Mouse (Mus musculus): Measurements from ENCODE around the gene Mavs. TPM values are rescaled to one million over a fixed set of nuclear protein-coding genes. Genes with fewer than 3 reads are reported as not detected.
A peak's percentile ranks its signal among the peaks of the same experiment; 100 is the strongest.

Gene Mavs
- total RNA-seq (2021), result 1 to 10 TPM; 6.5 to 6.8 TPM

DNA sequence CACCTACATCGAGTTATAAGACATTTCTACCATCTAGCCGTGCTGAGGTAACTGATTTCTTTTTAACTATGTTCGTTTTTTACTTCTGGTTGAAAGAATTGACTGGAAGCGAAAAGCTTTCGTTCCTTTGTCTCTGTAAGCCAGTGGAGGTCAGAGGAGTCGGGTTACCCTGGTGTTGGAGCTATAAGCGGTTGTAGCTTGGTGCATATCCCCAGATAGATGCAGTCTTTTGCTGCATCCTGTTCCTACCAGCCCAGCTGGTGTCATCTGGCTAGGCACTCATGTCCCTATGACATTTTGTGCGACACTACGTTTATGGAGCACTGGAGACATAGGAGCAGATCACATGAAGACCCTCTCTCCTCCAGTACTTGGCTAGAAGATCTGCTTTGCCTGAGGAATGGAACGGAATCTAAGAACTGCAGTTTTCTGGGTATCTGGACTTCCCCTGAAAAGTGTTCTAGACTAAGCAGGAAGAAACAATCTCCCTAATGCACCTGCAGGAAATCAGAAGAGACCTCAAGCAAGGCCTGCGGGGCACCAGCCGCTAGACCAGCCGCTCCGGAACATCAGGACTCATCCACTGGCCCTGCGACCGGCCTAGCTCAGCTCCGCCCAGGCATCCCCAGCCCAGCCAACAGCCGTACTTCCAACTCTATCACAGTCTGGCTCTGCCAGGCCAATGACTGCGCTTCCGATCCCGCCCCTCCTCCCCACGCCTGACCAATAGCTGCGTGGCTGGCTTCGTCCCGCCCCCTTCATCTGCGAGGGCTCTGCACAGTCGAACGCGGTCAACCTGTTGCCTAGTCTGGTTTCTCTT is at the start of gene Mavs:
Gene Mavs (plus strand): TSS at position 757 of the 820 bp plus-strand sequence.
- DNase-seq, result peak; percentile 91 to 92

GRCm38 (mm10) chr2:131186343-131186742 is 47.5 kb upstream of the Mavs start:
- DNase-seq, result no peak

DNA sequence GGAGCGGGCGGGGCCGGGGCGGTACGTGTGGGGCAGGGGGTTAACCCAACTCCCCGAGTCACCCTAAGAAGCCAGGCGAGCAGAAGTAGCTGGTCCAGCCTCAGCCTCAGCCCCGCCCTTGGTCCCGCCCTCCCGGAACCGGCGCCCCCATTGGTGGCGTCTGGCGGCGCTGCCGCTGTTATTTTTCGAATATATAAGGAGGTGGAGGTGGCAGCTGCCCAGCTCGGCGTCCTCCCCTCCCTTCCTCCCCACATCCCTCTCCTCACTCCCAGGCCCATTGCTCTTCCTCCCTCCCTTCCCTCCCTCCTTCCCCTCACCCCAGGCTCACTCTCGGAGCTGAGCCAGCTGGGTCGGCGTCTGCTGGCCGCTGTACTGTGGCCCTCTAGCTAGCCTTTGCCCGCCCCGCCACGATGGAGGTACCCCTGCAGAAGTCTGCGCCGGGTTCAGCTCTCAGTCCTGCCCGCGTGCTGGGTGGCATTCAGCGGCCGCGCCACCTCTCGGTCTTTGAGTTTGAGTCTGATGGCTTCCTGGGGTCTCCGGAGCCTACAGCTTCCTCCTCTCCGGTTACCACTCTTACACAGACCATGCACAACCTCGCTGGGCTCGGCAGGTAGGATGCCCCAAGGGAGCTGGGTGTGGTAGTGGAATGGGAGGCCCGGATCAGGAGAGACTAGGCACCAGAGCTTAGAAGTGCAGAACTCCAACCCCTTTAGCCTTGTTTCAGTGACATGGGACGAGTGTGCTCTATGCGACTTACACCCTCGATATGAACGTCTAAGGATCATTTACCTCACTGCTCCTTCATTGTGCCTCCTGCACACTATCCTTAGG is 46.9 kb upstream of the Mavs start, which contains the start of the genes Cdc25b and Spef1:
Gene Cdc25b (plus strand): TSS at position 179 of the 831 bp plus-strand sequence.
Gene Spef1 (minus strand): TSS at position 512 of the 831 bp plus-strand sequence.
- peak; percentile 77 to 80 for DNase-seq

- no peak for DNase-seq
Measured at GRCm38 (mm10) chr2:131187602-131187922, 46.3 kb upstream of the Mavs start.

GRCm38 (mm10) chr2:131188311-131188710 is 45.6 kb upstream of the Mavs start:
- no peak for DNase-seq

- DNase-seq, result no peak
Measured at GRCm38 (mm10) chr2:131189521-131190309, 44.1 kb upstream of the Mavs start.

DNA sequence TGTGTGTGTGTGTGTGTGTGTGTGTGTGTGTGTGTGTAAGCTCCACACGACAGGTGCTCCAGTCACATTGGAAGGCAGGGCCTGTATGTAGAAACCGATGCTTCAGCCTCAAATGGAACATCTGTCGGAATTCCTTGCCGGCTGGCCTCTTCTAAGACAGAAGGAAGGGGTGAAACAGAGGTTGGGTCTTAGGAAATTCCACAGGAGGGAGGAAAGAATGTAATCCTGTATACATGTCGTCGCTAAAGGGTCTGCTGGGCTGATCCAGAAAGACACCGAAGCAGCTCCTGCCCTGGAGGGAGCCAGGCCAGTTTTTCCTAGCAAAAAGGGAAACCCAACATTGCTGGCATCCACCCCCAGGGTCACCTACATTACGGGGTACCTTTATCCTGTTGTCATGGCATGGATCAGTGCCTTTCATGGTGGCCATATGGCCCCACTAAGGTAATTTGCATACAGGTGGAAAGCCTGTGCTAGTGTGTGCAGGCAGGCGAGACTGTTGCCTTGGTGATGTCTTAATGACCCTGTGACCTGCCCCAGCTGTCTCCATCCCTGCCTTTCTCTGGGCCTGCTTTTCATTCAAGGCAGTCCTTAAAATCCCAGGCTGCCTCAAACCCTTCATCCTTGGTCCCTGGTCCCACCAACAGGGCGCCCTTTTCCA is 43.4 kb upstream of the Mavs start:
- no peak for DNase-seq

DNA sequence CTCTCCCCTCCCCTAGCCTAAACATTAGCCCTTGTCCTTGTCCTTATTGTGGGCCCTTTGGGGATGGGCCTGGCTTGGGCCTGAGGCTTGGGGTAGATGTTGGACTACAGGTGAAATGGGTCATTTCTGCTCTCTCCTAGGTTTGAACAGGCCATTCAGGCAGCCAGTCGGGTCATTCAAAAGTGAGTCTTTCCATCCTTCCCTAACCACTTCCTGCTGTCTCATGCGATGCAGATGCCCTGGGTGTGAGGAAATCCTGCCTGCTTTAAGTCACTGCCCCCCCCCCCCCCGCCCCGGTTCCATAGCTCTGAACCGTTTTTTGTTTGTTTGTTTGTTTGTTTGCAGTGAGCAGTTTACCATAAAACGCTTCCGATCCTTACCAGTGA is 42.9 kb upstream of the Mavs start:
- DNase-seq, result no peak

GRCm38 (mm10) chr2:131196606-131197316 is 37.1 kb upstream of the Mavs start:
- DNase-seq, result no peak

GRCm38 (mm10) chr2:131200710-131201109 is 33.2 kb upstream of the Mavs start:
- no peak for DNase-seq

DNA sequence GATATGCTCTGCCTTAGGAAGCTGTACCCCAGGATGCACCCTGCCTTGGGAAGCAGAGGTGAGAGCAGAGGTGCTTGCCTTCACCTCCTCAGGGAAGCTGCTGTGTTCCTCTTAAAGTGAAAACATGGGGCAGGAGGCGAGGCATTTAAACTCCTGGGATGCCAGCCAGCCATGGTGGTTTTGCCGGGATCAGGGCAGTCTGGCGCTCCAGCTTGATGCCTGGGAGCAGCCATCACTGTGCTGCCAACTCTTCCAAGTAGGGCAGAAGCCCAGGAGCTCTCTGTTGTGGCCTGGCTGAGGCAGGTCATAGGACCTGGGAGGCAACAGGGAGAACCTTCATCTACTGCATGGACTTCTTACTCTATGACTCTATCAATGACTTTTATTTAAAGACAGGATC is 32.6 kb upstream of the Mavs start:
- no peak for DNase-seq

DNA sequence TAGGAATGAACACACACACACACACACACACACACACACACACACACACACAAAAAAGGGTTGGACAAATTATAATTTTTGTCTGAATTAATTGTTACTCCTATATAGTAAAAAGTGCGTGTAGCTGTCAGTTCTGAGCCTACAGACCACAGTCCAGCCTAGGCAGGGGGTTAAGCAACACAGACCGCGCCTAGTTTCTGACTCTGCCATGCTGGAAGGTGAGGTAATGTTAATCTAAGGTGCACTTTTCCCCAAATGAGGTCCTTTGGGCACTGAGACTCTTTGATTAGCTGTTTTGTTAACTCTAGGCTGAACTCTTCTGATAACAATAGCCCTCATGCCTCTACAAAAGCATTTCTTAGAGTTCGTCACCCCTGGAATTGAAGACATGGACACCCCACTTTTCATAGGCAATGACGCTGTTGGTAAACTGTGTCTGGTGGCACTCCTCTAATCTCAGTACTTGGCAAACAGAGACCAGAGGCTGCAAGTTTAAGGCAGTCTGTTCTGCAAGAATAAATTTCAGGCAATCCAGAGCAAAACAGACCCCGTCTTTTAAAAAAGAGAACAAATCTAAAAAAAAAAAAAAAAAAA is 29.9 kb upstream of the Mavs start:
- DNase-seq, result no peak

- DNase-seq, result peak; percentile 71 to 79
Measured at GRCm38 (mm10) chr2:131204410-131204981, 29.4 kb upstream of the Mavs start.

GRCm38 (mm10) chr2:131205521-131206182 is 28.2 kb upstream of the Mavs start:
- DNase-seq, result no peak

DNA sequence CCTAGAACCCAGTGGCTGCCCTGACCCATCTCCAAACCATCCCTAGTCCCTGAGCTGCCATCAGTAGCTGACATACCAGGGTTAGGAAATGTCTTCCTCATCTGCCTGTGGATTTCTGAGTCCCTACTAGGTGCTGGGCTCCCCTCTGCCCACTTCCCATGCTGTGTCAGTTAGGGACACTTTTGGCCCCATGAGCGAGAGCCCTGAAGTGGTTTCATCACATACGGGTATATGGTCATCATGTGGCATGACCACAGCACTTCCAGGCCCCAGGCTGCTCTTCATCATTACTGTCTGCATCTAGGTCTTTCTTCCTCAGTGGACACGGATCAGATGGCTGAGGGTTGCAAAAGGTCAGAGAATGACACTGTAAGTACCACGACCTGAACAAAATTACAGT is 27.1 kb upstream of the Mavs start, which contains the start of gene Ap5s1:
Gene Ap5s1 (plus strand): TSS at position 301 of the 400 bp plus-strand sequence.
- no peak for DNase-seq

DNA sequence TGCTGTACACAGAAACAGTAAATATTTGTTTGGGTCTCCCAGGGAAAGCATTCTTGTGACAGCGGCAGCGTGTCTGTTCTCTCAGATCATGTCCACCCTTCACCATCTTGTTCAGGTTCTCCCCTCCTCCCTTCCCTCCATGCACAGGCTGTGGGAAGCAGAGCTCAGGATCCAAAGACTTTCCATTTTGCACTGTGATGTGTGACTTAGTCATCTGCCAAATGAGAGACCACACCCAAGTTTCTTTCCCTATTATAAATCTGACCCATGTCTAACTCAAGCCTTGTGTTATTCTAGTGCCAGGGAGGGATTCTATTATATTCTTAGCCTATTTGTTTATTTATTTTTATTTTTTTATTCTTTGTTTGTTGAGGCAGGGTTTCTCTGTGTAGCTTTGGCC is 25.5 kb upstream of the Mavs start:
- DNase-seq, result no peak

DNA sequence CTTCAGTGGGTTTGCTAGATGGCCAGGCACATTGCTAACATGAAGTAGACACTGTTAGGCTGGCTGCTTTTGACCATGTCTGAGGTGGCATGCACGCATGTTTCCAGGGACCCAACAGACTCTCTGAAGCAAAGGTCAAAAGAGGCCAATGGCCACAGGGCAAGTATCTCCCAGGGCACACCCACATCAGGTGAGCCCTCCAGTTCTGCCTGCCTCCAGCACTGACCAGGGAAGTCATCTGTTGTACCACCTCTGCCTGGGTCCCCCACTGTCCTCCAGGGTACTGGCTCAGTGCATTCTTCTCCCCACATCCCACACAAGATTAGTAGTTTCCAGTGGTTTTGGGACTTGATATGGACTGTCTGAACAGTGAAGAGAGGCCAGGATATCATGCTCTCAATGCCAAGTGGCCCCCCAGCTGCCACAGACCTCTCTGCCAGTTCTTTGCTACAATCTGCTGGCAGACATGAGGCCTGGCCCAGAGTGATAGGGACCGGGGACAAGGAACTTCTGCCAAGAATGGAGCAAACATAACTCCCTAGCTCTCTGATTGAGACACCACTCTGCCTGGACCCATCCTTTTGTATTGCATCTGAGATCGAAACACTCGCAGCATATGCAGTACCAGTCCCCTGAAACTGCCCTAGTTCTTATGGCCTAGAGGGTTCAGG is 24.6 kb upstream of the Mavs start:
- no peak for DNase-seq

GRCm38 (mm10) chr2:131209969-131210792 is 23.7 kb upstream of the Mavs start:
- peak; percentile 95 to 96 for DNase-seq

Measured in layer of hippocampus, postnatal 36 days (tissue).